Mouse (Mus musculus): ENCODE data around the gene Rasl11b. TPM values are rescaled to one million over a fixed set of nuclear protein-coding genes. Genes with fewer than 3 reads are reported as not detected.

The Rasl11b gene
- polyA plus RNA-seq, 1 experiment from 2014 or later, result 44.5 TPM

DNA sequence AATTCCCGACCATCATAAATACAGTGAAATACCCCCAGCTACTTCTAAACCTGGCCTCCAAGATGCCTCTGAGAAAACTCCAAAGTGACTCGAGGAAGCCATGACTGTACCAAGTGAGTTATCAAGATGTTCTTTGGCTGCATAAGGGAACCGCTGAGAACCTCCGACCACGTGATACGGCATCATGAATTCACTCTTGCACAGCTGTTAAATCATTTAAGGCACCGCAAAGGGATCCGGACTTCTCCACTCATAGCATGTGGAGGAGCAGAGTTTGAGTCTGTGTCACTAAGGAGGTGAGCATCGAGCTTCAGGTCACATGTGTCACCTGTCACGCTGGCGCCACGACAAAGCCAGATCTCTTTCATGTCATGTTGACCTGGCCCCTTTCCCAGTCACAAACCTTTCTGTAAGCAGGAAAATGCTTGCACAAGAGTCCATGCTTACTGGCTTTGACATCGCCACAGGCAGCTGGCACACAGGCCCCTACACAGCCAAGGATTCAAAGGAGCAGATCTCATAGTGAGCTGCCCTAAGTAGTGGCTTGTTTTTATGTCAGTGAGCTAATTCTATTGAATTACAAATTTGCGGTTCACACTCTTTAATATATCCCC is 49.4 kb downstream of the Rasl11b start:
- H3K4me2 ChIP-seq (replicated peaks), result no peak overlapping the region
- no peaks in the 10 kb centered on the region for H3K27me3 ChIP-seq
- no peak overlapping the region for H3K27ac ChIP-seq
- no peaks in the 10 kb centered on the region for H3K36me3 ChIP-seq
- WGBS, result 86% methylated on average over 14 of the region's 14 CpGs
- no peak overlapping the region for H3K4me3 ChIP-seq
- H3K4me1 ChIP-seq, result peaks cover 18% of the 10 kb centered on the region
- H3K9ac ChIP-seq, result no peak overlapping the region
- no peaks in the 10 kb centered on the region for H3K9me3 ChIP-seq (replicated peaks)
- ATAC-seq (ENCODE audit: low FRiP score), result no peak

DNA sequence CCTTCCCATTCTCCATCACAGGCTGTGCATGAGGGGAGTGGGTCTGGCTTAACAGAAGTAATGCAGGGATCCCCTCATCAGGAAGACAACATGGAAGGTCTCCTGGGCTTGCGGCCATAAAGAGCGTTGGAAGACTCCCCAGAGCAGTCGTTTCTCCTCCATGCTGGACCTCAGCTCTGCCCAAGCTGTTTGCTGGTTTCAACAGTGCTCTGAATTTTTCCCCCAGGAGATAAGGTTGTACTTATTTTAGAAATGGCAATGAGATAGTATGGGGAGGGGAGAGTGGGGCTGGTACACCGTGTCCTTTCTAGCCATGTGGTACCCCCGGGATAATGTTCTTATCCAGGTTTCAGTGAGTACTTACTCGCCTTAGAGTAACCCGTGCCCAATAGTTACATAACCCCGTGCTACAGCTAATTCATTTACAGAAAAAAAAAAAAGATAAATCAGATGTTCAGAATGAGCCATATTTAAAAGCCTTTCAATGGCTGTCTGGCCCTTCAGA is 50.6 kb downstream of the Rasl11b start:
- no peaks in the 10 kb centered on the region for H3K9me3 ChIP-seq (replicated peaks)
- no peak for ATAC-seq (ENCODE audit: low FRiP score)
- peaks cover 19% of the 10 kb centered on the region for H3K4me1 ChIP-seq
- H3K4me2 ChIP-seq (replicated peaks), result no peak overlapping the region
- WGBS, result 89% methylated on average over 8 of the region's 8 CpGs
- H3K27ac ChIP-seq, result no peak overlapping the region
- H3K27me3 ChIP-seq, result no peaks in the 10 kb centered on the region
- no peaks in the 10 kb centered on the region for H3K36me3 ChIP-seq
- no peak overlapping the region for H3K4me3 ChIP-seq
- H3K9ac ChIP-seq, result no peak overlapping the region

DNA sequence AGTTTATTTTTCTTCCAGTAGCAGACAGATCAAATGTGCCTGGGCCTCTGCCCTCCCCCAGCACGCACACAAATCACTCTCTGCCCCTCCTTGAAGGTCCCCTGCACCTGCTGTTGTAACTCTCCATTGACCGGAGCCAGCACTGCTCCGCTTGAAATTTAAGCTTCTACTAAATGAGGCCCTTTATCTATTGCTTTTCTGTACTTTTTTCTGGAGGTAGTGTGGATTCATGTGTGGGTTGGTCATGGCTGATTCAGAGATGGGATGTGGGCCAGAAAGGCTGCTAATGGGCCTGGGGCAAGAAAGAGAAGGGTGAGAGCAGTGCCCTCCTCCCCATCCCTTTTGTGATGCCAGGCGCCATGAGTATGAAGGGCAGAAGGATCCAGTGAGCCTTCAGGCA is 51.4 kb downstream of the Rasl11b start:
- Histone ChIP-seq H3K27me3 (no peaks in the 10 kb centered on the region), H3K4me2 (replicated peaks) (no peak overlapping the region), H3K36me3 (no peaks in the 10 kb centered on the region), H3K9ac (no peak overlapping the region), H3K4me1 (peaks cover 19% of the 10 kb centered on the region), H3K9me3 (replicated peaks) (no peaks in the 10 kb centered on the region), H3K4me3 (no peak overlapping the region), H3K27ac (0 out of 2 replicates have a peak overlapping the region, but pooled peaks have one; percentile 17)
- no peak for ATAC-seq (ENCODE audit: low FRiP score)
- WGBS, result 59% methylated on average over 4 of the region's 4 CpGs

DNA sequence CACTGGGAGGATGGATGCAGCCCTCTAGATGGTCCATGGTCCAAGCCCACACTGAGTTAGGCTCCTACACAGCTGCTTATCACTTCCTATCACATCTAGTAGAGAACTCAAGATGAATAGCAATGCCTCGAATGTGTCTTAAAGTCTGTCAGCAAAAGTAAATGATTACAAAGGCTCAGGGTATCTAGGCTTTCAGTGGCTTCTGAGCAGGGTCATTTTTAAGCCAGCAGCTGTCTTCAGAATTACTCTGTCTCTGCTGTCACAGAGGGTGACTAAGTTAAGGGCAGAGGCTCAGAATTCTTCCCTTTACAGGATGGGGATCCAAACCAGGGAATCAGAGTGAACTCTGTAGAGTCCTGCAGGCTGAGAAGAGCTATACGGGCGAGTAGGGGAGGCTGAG is 51.9 kb downstream of the Rasl11b start:
- H3K9ac ChIP-seq, result no peak overlapping the region
- no peaks in the 10 kb centered on the region for H3K9me3 ChIP-seq (replicated peaks)
- no peak overlapping the region for H3K4me3 ChIP-seq
- peaks cover 19% of the 10 kb centered on the region for H3K4me1 ChIP-seq
- H3K27me3 ChIP-seq, result no peaks in the 10 kb centered on the region
- WGBS, result 80% methylated on average over 3 of the region's 3 CpGs
- H3K4me2 ChIP-seq (replicated peaks), result no peak overlapping the region
- H3K36me3 ChIP-seq, result no peaks in the 10 kb centered on the region
- 0 out of 2 replicates have a peak overlapping the region, but pooled peaks have one; percentile 17 for H3K27ac ChIP-seq
- no peak for ATAC-seq (ENCODE audit: low FRiP score)

Other genes starting within 250 kb of the Rasl11b start
- 36.9 and 44.9 TPM in 2 replicates for gene Usp46, start 126.9 kb upstream of the Rasl11b start, polyA plus RNA-seq (2016; fragmentation: Nextera tagmentation; extraction: Ambion mirVana)